Mouse (Mus musculus) left cerebral cortex, postnatal 14 days (tissue): Measurements from ENCODE around the gene Setd1b. TPM values are rescaled to one million over a fixed set of nuclear protein-coding genes. Genes with fewer than 3 reads are reported as not detected.
A peak's percentile ranks its signal among the peaks of the same experiment; 100 is the strongest.

Source experiments
- DNase-seq, 2 experiments: peaks; one replicate each; pipeline ENCODE4 v3.0.0; 2021 to 2022; ENCODE audit warnings: low spot score in 2 of 2, mixed read lengths in 1 of 2
- intact Hi-C: fragments of 180-260 bp; cut with DNase I; formaldehyde crosslinking; loops from one replicate; pipeline ENCODE4 v1.15.1; 2025
- total RNA-seq, 2 experiments: library from RNA; stranded (reverse); gene quantifications; 2 replicates each; pipeline ENCODE4 v1.2.3; 2021

Setd1b gene
- total RNA-seq, 2 experiments from 2014 or later = 31.3 to 31.4 TPM

DNA sequence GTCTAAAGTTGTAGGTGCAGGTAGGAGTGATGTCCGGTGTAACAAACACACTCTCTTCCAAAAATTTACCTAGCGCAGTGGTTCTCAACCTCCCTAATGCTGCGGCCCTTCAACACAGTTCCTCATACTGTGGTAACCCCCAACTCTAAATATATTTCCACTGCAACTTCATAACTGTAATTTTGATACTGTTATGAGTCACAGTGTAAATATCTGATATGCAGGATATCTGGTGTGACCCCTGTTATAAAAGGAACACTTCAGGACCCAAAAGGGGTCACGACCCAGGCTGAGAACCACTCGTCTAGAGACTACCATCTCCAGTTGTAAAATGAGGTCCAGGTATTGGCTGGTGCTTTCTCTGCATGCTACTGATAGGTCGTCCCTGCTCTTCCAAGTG lies 16.9 kb upstream of the Setd1b start:
- DNase-seq = no peak
- intact Hi-C loops = no loop called here

DNA sequence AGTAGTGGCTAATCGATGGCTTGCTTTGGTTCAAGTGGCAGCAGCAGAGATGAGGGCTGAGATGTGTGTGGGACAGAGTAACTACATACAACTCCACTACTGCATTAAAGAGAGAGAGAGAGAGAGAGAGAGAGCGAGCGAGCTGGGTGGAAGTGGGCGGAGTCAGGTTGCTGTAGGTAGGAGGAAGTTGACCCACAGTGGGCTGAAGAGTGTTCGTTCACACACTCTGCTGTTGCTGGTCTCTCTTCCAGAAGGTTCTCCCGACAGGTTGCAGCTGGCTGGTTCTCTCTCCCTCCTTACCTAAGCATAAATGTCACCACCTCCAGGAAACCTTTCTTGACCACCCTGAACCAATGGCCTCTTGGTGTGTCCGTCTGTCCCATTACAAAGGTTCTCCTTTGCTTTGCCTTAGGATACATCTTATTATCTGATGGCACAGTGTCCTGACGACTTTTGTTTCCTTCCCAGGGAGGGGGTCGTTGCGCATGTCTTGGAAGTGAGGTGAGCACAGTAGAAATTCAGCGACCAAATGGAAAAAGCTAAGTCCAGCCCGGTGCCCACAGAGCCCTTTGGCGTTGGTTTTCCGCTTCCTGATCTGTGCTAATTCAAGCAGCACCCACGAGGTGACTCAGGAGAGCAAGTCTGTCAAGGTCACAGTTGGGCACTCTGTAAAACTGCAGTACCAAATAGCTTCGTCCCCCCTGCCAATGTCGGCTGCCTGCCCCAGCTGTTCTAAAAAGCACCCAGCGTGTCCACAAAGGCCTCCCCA lies 16.2 kb upstream of the Setd1b start:
- no peak for DNase-seq
- intact Hi-C loops = no loop called here

- intact Hi-C loops = no loop called here
- DNase-seq = no peak
Measured at GRCm38 (mm10) chr5:123127031-123127430, 15.0 kb upstream of the Setd1b start.

- intact Hi-C loops = no loop called here
- DNase-seq = no peak
Measured at GRCm38 (mm10) chr5:123128426-123129169, 13.4 kb upstream of the Setd1b start.

DNA sequence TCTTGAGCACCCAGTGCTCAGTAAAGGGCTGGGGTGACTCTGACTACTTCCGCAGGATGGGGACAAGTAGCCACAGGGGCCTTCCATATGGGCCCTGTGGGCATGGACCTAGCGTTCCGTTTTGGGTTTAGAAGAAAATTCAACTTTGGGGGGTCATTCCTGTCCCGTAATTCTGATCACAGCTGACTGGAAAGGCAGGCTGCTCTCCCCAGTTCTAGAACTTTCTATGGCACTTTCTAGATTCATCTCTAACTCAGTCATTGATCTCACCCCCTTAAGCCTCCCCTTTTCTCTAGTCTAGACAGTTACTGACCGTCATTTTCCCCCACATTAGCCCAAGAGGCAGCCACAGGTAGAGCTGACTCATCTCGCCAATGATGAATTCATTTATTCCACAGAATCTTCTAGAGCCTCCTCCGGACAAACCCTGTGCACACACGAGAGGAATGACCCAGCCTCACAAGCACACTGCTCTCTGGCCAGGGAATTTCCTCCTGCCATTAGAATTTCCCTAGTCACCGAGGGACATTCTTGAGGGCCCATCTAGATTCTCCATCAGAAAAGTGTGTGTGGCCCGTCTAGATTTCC lies 12.7 kb upstream of the Setd1b start:
- no peak for DNase-seq
- intact Hi-C loops = no loop called here

- intact Hi-C loops = no loop called here
- DNase-seq = no peak
Measured at GRCm38 (mm10) chr5:123130030-123130813, 11.8 kb upstream of the Setd1b start.

GRCm38 (mm10) chr5:123130814-123131148 lies 11.2 kb upstream of the Setd1b start:
- intact Hi-C loops = no loop called here

GRCm38 (mm10) chr5:123132308-123133071 lies 9.5 kb upstream of the Setd1b start, which contains the start of gene Rhof:
Gene Rhof, minus strand, starts transcription at chr5:123132692.
- DNase-seq = peak; percentile 86 to 94
- intact Hi-C loops = loop anchor here (1.0 kb wide), 1 partner anchor 17 kb away; no protein-coding TSS in a partner anchor

More at GRCm38 (mm10) chr5:123130814-123131148, 11.2 kb upstream of the Setd1b start:
- DNase-seq = no peak

DNA sequence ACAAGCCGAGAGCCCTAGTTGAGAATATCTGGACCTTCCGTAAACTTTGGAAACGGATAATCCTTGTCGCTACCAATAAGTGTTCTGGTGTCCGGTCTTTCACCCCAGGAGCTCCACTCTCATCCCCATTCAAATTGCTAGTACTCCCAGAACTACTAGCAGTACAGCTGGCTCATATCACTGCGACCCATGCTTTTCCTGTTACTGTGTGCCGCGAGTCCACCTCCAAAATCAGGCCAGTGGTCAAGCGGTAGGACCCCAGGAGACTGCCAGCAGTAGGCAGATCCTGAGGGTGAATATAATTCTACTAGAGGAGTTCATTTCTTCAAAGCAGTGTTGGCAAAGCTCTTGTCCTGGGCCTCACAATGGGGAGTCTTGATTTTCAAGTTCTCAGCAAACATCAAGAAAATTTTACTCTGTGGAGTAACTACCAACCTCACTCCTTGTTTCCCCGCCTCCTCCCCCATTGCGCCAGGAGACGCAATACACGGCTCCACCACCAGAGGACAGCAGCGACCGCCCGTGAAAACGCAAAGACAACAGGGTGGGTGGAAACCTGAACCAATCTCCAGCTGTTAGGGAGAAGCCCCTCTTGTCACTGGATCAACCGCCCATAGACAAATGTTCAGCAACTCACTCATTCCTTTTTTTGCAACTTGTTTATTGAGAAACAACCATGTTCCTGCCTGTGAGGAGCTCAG lies 8.8 kb upstream of the Setd1b start:
- intact Hi-C loops = loop anchor here (1.0 kb wide), 1 partner anchor 16 kb away; no protein-coding TSS in a partner anchor
- DNase-seq = peak; percentile 90 to 92

DNA sequence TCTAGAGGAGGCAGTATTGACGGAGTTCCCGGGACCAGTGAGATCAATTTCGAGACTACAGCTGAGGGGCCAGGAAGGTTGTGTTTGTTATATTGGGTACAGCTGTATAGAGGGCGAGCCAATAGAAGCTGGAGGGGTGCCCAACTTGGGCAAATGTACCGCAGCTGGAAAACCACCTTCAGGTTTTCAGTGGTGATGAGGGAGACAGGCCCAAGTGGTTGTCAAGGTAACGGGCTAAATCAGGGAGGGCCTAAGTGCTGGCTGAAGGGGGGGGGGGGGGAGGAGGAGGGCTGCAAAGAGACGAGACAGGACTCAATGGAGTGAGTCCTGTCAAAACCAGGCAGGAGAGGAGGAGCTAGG lies 8.2 kb upstream of the Setd1b start:
- DNase-seq = peak in 1 of 2 experiments; percentile 69
- intact Hi-C loops = loop anchor here (1.0 kb wide), 1 partner anchor 16 kb away; no protein-coding TSS in a partner anchor

DNA sequence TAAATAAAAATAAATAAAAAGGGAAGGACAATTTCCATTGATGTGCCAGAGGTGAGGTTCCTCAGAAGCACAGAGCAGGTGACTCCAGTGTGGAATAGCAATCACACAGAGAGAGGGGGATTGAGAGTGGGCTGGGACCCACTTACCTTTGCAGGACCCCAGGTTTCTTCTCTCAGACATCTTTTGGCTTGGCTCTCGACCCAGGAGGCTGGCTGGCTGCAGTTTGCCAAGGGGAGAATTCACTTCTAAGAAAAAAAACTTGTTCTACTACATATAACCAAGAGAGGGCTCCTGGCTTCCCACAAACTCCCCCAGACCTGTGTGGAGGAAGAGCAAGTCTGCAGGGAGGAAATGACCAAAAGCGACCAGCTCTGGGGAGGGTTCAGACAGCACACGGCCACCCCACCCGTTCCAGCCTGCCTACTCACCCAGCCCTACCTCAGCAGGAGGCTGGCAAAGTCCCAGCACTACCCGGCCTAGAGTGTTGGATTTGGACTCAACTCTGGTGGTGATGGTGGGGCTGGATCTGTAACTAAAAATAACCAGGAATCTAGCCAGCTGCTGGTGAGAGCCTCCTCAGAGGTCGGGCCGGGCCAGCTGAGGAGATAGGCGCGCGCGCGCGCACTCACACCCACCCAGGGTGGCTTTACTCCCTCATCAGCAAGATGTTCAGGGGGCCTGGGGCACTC lies 7.7 kb upstream of the Setd1b start:
- intact Hi-C loops = no loop called here
- peak in 1 of 2 experiments; percentile 67 for DNase-seq

GRCm38 (mm10) chr5:123134875-123135382 lies 7.1 kb upstream of the Setd1b start:
- no peak for DNase-seq
- intact Hi-C loops = no loop called here

GRCm38 (mm10) chr5:123135471-123136360 lies 6.3 kb upstream of the Setd1b start:
- peak; percentile 58 to 86 for DNase-seq
- intact Hi-C loops = no loop called here

DNA sequence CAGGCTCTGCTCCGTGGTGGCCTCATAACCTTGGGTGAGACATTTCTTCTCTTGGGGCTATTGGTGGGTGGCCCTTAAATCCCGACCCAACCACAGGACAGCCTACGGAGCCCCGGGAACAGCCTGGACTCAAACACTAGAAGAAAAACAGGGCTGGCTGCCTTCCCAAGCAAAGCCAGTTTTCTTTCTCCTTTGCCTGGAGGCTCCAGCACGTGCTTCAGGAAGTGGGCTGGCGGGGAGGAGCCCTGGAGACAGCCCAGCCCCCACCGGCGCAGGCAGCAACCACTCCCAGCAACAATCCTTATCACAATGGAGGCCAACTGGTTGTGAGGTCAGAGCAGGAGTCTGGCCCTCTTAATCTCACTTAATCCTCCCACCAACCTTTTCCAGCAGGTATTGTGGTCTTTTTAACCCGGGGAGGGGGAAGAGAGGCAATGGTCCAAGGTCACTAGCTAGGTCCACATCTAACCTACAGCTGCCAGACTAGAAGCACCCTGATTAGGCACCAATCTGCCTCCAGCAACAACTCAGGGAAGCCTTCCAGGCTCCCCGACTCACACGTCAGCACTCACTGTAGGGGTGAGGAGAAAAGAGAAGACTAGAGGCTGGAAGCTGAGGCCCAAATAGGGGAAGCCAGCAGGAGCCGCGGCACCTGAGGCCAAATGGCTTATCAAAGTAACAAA lies 5.5 kb upstream of the Setd1b start:
- intact Hi-C loops = no loop called here
- DNase-seq = peak; percentile 89 to 95

DNA sequence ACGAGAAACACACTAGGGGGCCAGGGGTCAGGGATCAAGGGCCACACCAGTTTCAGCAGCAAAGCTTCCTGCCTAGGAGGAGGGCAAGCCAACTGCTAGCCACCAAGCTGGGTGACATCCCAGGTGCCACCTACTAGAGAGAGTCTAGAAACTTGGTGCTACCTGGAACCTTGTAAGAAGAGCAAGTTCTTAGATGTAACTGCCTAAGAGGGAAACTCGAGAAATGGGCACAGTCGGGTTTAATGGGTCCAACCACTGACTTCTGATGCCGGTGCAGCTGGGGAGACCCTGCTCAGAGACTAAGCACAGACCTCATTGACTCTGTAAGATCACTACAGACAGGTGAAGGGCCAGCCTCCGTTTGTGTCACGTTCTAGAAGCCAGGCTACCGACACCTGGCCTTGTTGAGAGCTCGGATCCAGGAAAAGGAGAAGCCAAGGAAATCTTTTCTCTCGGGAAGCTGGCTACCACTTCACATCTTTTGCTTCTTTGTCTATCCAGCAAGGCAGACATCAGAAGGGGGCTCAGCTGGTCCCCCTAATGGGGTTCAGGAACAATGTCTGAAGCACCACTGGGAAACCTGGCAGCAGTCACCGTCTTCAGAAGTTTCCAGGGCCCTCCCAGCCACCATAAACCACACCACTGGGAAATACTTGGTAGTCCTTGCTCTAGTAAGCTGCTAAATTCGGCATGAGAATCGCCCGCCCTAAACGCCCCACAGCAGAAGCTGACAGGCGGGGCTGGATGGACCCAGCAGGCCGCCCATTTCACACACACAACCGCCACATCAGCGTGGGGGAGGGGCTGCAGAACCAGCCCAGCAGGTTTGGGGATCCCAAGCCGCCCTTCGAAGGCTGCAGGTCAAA lies 4.7 kb upstream of the Setd1b start:
- DNase-seq = peak; percentile 72 to 77

More for the DNA sequence above, 4.7 kb upstream of the Setd1b start:
- intact Hi-C loops = no loop called here
